Mouse (Mus musculus) limb, embryonic 15.5 days (tissue): Measurements from ENCODE around the gene Kat6b. TPM values are rescaled to one million over a fixed set of nuclear protein-coding genes. Genes with fewer than 3 reads are reported as not detected.
A peak's percentile ranks its signal among the peaks of the same experiment; 100 is the strongest.

Source experiments
- ATAC-seq: fragments of 200-750 bp; cut with Nextera tagmentation; 2 replicates; pipeline ENCODE4 v1.8.0; 2017; ENCODE audit warnings: low read depth, moderate TSS enrichment; ENCODE audit not compliant: insufficient number of reproducible peaks, low FRiP score, low TSS enrichment
- H3K27ac ChIP-seq: fragments of 300-500 bp; sonication (generic); 2 replicates; pipeline ENCODE4 v1.5.1; 2015; ENCODE audit warnings: moderate library complexity, mild to moderate bottlenecking, inconsistent platforms
- H3K27me3 ChIP-seq: fragments of 300-500 bp; sonication (generic); 2 replicates; pipeline ENCODE4 v1.6.1; 2015; ENCODE audit warnings: inconsistent platforms
- H3K36me3 ChIP-seq: fragments of 300-500 bp; sonication (generic); 2 replicates; pipeline ENCODE4 v1.6.1; 2015; ENCODE audit warnings: inconsistent platforms
- H3K4me1 ChIP-seq: fragments of 300-500 bp; sonication (generic); 2 replicates; pipeline ENCODE4 v1.6.1; 2015; ENCODE audit warnings: inconsistent platforms
- H3K4me2 ChIP-seq: fragments of 300-500 bp; sonication (generic); 2 replicates; pipeline ENCODE4 v1.6.1; 2015; ENCODE audit warnings: mild to moderate bottlenecking, inconsistent platforms
- H3K4me3 ChIP-seq: fragments of 300-500 bp; sonication (generic); 2 replicates; pipeline ENCODE4 v1.5.1; 2015; ENCODE audit warnings: mild to moderate bottlenecking, inconsistent platforms
- H3K9ac ChIP-seq: fragments of 300-500 bp; sonication (generic); 2 replicates; pipeline ENCODE4 v1.6.1; 2015; ENCODE audit warnings: inconsistent platforms
- H3K9me3 ChIP-seq: fragments of 300-500 bp; sonication (generic); 2 replicates; pipeline ENCODE4 v1.6.1; 2016; ENCODE audit warnings: inconsistent platforms
- WGBS: fragments of 180-500 bp; shearing (Covaris S2); methylation state at CpG from one replicate; pipeline ENCODE4 v1.1.7; 2015; 5-methylcytosine and 5-hydroxymethylcytosine counted together
- polyA plus RNA-seq: library from polyadenylated mRNA; unstranded; fragments of >200 nt; fragmentation: Nextera tagmentation; extraction: Ambion mirVana; gene quantifications from 2 replicates; pipeline ENCODE4 v1.2.1, GENCODE M21; 2015

Gene Kat6b
- polyA plus RNA-seq, 1 experiment from 2014 or later = 22.9 TPM

- Histone ChIP-seq H3K27me3 (no peaks in the 10 kb centered on the region), H3K9me3 (no peaks in the 10 kb centered on the region), H3K4me3 (no peak overlapping the region), H3K27ac (no peak overlapping the region), H3K36me3 (no peaks in the 10 kb centered on the region), H3K4me2 (no peak overlapping the region), H3K4me1 (peaks cover 49% of the 10 kb centered on the region), H3K9ac (no peak overlapping the region)
- 88% methylated on average over 6 of the region's 6 CpGs for WGBS
- ATAC-seq = no peak
These were observed 68.4 kb downstream of the Kat6b start for GRCm38 (mm10) chr14:21549608-21550115.

DNA sequence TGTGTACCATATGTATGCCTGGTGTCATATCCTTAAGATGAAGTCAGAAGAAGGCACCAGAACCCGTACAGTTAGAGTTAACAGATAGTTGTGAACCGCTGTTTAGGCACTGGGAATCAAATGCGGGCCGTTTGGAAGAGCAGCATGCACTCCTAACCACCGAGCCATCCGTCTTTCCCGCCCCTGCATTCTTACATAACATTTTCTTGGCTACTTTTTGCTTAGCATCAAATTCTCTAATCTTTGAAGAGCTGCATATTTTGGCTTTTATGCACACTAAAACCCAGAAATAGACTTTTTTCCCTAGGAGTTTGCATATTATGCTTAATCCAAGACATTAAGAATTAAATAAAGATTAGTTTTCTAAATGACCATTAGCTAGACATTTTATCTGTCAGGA, 69.3 kb downstream of the Kat6b start:
- H3K4me1 ChIP-seq = peaks cover 47% of the 10 kb centered on the region
- no peak for ATAC-seq
- WGBS = 80% methylated on average over 7 of the region's 7 CpGs

DNA sequence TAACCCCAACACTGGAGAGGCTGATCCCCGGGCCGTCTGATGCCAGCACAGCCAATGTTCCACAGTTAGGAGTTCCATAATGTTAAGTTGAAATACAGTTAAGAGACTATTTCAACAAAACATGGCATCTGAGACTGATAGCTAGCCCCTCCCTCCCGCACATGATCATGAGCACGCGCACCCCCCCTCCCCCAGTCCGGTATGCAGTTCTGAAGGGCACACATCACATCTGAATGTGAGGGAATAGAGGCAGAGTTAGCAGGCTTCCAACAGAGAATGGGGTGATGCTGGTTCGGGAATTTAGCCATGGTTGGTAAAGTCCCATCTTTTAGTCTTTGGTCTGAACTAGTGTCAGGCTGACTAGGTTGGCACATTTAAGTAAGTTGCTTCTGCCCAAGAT, 70.4 kb downstream of the Kat6b start:
- Histone ChIP-seq H3K27ac (no peak overlapping the region), H3K9me3 (no peaks in the 10 kb centered on the region), H3K4me1 (peaks cover 49% of the 10 kb centered on the region), H3K27me3 (no peaks in the 10 kb centered on the region), H3K9ac (no peak overlapping the region), H3K4me3 (no peak overlapping the region), H3K36me3 (no peaks in the 10 kb centered on the region), H3K4me2 (no peak overlapping the region)
- ATAC-seq = no peak
- WGBS = 91% methylated on average over 7 of the region's 7 CpGs

More for the DNA sequence above, 69.3 kb downstream of the Kat6b start:
- no peaks in the 10 kb centered on the region for H3K27me3 ChIP-seq
- no peaks in the 10 kb centered on the region for H3K36me3 ChIP-seq
- no peak overlapping the region for H3K4me3 ChIP-seq
- no peaks in the 10 kb centered on the region for H3K9me3 ChIP-seq
- H3K4me2 ChIP-seq = no peak overlapping the region
- H3K9ac ChIP-seq = no peak overlapping the region
- no peak overlapping the region for H3K27ac ChIP-seq

DNA sequence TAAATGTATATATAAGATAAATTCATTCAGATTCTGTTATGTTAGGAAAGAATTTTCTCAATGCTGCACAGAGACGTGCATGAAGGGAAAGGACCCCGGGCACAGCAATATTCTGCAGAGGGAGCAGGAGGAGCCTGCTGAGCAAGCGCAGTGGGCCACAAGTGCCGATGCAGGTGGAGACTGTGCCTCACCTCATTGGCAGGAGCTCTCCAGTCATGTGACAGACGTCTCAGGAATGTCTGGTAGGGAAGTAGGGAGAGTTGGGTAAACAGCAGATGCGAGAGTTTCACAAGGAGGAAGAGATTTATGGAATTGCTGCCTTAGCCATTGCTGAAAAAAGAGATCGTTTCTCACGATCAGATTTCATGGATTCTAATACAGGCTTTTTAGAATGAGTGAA, 71.7 kb downstream of the Kat6b start:
- no peak for ATAC-seq
- WGBS = 43% methylated on average over 8 of the region's 8 CpGs
- H3K9ac ChIP-seq = no peak overlapping the region
- H3K4me1 ChIP-seq = peaks cover 39% of the 10 kb centered on the region
- no peaks in the 10 kb centered on the region for H3K9me3 ChIP-seq
- no peaks in the 10 kb centered on the region for H3K36me3 ChIP-seq
- H3K27me3 ChIP-seq = no peaks in the 10 kb centered on the region
- H3K4me3 ChIP-seq = no peak overlapping the region
- H3K4me2 ChIP-seq = no peak overlapping the region
- H3K27ac ChIP-seq = no peak overlapping the region

DNA sequence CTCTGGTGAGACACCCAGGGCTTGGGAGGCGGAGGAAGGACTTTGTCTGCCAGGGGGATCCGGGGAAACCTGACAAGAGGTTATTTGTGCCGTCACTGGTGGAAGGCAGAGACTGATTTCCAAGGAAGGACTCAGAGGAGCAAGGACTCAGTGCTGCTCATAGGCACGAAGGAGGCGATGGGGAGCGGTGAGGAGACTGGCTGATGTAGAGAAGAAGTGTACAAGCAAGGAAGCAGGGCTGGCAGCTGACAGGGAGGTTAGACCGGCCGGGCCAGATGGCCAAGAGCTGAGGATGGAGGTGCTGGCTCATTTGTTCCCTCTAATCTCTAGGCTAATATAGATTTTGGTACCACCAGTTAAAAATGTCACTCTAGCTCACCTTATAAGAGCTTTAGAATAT, 72.8 kb downstream of the Kat6b start:
- Histone ChIP-seq H3K9me3 (no peaks in the 10 kb centered on the region), H3K9ac (no peak overlapping the region), H3K4me3 (no peak overlapping the region), H3K4me1 (peaks cover 39% of the 10 kb centered on the region), H3K36me3 (no peaks in the 10 kb centered on the region), H3K4me2 (no peak overlapping the region), H3K27ac (no peak overlapping the region), H3K27me3 (no peaks in the 10 kb centered on the region)
- ATAC-seq = no peak
- 76% methylated on average over 8 of the region's 8 CpGs for WGBS

GRCm38 (mm10) chr14:21558440-21559131, 77.4 kb downstream of the Kat6b start:
- Histone ChIP-seq H3K9ac (no peak overlapping the region), H3K27ac (peak overlapping the region; percentile 76), H3K27me3 (no peaks in the 10 kb centered on the region), H3K4me3 (no peak overlapping the region), H3K4me2 (no peak overlapping the region), H3K9me3 (no peaks in the 10 kb centered on the region), H3K36me3 (no peaks in the 10 kb centered on the region), H3K4me1 (peaks cover 40% of the 10 kb centered on the region)
- ATAC-seq = peak; percentile 76; the same call in 1 of the 2 replicates
- WGBS = 45% methylated on average over 10 of the region's 10 CpGs

GRCm38 (mm10) chr14:21559447-21559846, 78.2 kb downstream of the Kat6b start:
- Histone ChIP-seq H3K9ac (no peak overlapping the region), H3K4me3 (no peak overlapping the region), H3K36me3 (no peaks in the 10 kb centered on the region), H3K27ac (peak overlapping the region; percentile 76; the same call in 1 of the 2 replicates), H3K9me3 (no peaks in the 10 kb centered on the region), H3K4me2 (no peak overlapping the region), H3K27me3 (no peaks in the 10 kb centered on the region), H3K4me1 (peaks cover 37% of the 10 kb centered on the region)
- no peak for ATAC-seq
- WGBS = 68% methylated on average over 7 of the region's 7 CpGs

DNA sequence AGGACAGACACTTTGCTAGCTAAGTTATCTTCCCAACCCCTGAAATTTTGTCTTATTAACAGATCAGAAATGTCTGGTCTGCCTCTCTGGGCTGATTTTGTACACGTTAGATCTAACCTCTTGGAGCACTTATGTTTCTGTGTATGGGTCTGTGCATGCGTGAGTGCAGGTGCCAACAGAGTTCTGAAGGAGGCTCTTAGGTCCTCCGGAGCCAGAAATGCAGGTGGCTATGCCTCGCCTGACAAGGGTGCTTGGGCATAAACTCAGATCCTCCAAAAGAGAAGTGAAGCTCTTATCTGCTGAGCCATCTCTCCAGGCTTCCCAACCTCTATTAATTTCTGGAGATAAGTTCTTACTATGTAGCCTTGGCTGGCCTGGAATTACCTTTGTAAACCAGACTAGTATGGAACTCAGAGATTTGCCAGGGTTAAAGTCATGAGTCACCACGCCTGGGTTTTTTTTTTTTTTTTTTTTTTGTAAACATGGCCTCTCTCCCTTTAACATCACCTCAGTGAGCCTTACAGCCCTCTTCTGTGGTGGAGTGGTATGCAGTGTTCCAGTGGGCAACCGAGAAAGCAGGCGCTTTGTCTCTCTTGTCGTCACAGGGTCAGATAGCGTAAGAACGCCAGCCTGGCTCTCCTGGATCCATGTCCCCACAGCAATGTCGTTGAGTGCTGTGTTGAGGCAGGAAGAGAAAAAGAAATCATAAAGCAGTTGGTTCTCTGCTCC, 79.4 kb downstream of the Kat6b start:
- Histone ChIP-seq H3K9me3 (no peaks in the 10 kb centered on the region), H3K4me2 (no peak overlapping the region), H3K4me1 (peaks cover 36% of the 10 kb centered on the region), H3K9ac (no peak overlapping the region), H3K27ac (no peak overlapping the region), H3K4me3 (no peak overlapping the region), H3K27me3 (no peaks in the 10 kb centered on the region), H3K36me3 (no peaks in the 10 kb centered on the region)
- 83% methylated on average over 11 of the region's 11 CpGs for WGBS
- ATAC-seq = no peak

- Histone ChIP-seq H3K9me3 (no peaks in the 10 kb centered on the region), H3K36me3 (no peaks in the 10 kb centered on the region), H3K9ac (no peak overlapping the region), H3K27ac (no peak overlapping the region), H3K27me3 (no peaks in the 10 kb centered on the region), H3K4me1 (peaks cover 30% of the 10 kb centered on the region), H3K4me2 (no peak overlapping the region), H3K4me3 (no peak overlapping the region)
- no peak for ATAC-seq
- WGBS = 94% methylated on average over 8 of the region's 8 CpGs
These were observed 80.3 kb downstream of the Kat6b start for GRCm38 (mm10) chr14:21561396-21562065.

- no peak for ATAC-seq
- Histone ChIP-seq H3K4me1 (peaks cover 35% of the 10 kb centered on the region), H3K4me2 (no peak overlapping the region), H3K27me3 (no peaks in the 10 kb centered on the region), H3K9me3 (no peaks in the 10 kb centered on the region), H3K36me3 (no peaks in the 10 kb centered on the region), H3K4me3 (no peak overlapping the region), H3K27ac (no peak overlapping the region), H3K9ac (no peak overlapping the region)
- WGBS = 64% methylated on average over 4 of the region's 4 CpGs
These were observed 82.4 kb downstream of the Kat6b start for GRCm38 (mm10) chr14:21563584-21564118.

- no peak overlapping the region for H3K4me3 ChIP-seq
- no peak overlapping the region for H3K9ac ChIP-seq
- peak overlapping the region; percentile 47 for H3K27ac ChIP-seq
- ATAC-seq = no peak
- no peaks in the 10 kb centered on the region for H3K27me3 ChIP-seq
- 64% methylated on average over 10 of the region's 10 CpGs for WGBS
- no peak overlapping the region for H3K4me2 ChIP-seq
- H3K9me3 ChIP-seq = no peaks in the 10 kb centered on the region
- H3K4me1 ChIP-seq = peaks cover 33% of the 10 kb centered on the region
- H3K36me3 ChIP-seq = no peaks in the 10 kb centered on the region
These were observed 84.5 kb downstream of the Kat6b start for GRCm38 (mm10) chr14:21565541-21566353.
